Mouse (Mus musculus) urinary bladder, postnatal 36 days (tissue): ENCODE measurements at regions not wholly inside any gene's neighbourhood (a gene's known extent, or its start where the extent isn't known, plus 50 kb on each side); places are given as distances from the start of the nearest gene placed in this dataset.
A peak's percentile ranks its signal among the peaks of the same experiment; 100 is the strongest.
"Not testable (repeated sequence)": the region's sequence is repeated elsewhere in the genome, so short reads cannot be mapped to it uniquely, and the experiment has no call there.

Source experiments
- DNase-seq, 2 experiments: peaks; one replicate each; pipeline ENCODE4 v3.0.0; 2022; ENCODE audit warnings: low spot score in 2 of 2, mixed read lengths in 1 of 2

- no peak for DNase-seq
These were observed 129.4 kb downstream of the Zpld1 start for GRCm38 (mm10) chr16:55168433-55168832.

DNA sequence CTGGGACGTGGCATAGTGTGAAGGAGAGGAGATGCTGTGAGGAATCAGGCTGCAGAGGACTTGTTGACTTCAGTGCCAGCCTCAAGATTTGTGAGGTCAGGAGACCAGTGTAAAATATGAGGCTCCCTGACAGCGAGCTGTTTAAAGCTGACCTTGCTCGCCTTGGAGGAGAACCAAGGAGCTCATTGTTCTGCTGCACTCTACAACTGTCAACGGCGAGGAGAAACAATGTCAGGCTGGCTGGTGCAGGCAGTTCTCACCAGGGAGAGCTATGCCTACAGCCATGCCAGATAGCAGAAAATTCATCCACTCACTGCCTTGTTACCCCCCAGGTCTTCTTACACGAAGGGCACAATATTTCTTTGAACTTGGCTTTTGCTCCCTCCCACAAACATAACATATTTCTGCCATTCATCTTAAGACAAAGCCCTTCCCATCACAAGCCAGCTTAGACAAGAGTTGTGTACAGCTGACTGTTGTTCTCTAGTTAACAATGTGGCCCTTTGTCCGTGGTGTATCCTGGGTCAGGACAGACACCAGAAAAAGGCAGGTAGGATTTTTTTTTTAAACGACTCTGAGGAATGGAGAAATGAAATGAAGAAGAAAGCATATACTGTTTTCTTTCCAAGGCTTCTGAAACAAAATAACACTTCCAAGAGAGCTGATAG is 131.5 kb downstream of the Zpld1 start:
- DNase-seq = no peak

DNA sequence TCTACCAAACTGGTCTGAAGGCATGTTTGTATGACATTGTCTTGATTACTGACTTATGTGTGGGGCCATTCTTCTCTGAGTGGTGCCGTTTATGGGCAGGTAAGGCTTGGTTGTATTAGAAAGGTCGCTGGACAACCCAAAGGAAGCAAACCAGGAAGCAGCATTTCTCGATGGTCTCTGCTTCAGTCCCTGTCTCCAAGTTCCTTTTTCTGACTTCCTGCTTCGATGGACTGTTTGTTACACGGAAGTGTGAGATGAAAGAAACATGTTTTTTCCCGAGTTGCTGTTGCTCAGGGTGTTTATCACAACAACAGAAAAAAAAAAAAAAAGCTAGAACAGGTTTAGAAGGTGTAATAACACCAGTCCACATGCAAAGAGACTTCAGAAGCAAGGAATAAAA is 134.9 kb downstream of the Zpld1 start:
- DNase-seq = no peak

- DNase-seq = no peak
These were observed 146.1 kb downstream of the Zpld1 start for GRCm38 (mm10) chr16:55151726-55152125.

- DNase-seq = no peak
These were observed 155.2 kb downstream of the Zpld1 start for GRCm38 (mm10) chr16:55142431-55143173.

GRCm38 (mm10) chr16:55134961-55135360 is 162.8 kb downstream of the Zpld1 start:
- no peak for DNase-seq

- no peak for DNase-seq
These were observed 200.1 kb downstream of the Zpld1 start for GRCm38 (mm10) chr16:55097651-55098050.

DNA sequence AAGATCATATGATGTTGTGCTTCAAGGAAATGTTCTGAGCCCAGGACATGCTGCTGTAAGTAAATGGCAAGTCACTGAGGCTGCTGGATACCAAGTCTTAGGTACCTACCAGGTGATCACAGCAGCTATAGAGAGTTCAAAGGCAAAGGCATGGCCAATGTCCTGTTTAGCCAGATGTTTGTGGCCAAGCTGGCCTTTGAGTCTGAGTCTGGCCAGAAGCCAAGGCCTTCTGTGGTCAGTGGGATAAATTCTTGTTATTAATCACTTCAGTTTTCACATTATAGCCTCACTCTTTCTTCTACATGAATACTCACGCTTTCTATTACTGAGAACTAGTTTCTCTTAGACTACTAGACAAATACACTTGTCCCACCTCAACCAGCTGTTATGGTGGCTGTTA is 210.3 kb downstream of the Zpld1 start:
- DNase-seq = no peak

GRCm38 (mm10) chr16:55076172-55076571 is 221.6 kb downstream of the Zpld1 start:
- DNase-seq = no peak

DNA sequence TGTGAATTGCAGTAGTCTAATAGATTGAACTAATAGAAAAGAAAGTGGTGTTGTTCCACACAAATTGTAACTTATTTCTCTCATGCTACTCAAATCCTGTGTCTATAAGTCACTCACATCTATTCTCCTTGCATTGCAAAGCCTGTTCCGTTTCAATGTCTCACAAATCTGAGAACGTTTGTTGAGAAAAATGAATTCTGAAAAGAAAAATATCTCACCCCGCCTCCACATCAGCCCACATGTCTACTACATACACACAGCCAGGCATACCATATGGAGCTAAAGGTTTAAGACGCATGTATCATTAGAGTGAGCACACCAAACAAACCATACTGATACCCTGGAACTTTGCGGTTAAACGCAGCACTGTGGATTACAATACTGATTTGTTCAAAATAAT is 258.0 kb downstream of the Zpld1 start:
- DNase-seq = no peak

GRCm38 (mm10) chr16:55001661-55002289 is 296.0 kb downstream of the Zpld1 start:
- no peak for DNase-seq

GRCm38 (mm10) chr16:54991595-54992240 is 306.1 kb downstream of the Zpld1 start:
- DNase-seq = no peak

DNA sequence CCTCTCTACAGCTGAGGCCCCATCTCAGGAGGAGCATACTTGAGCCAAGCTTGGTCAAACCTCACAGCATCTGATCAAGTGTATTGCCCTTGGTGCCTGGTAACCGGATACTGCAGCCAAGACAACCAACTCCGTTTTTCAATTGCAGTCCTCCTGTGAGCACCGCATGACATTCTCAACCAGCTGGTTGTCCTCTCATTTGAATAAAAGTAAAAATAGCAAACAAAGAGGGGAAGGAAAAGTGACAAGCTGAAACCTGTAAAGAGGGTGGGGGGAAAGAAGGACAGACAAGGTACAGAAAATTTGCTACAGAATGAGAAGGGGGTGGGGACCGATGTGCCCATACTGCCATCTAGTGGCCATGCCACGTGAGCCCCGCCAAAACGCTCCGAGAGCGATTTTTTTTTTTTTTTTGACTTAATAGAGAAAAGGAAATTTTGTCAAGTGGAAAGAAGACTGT is 314.0 kb downstream of the Zpld1 start:
- DNase-seq = peak; percentile 14 to 24

GRCm38 (mm10) chr16:54970356-54970755 is 327.4 kb downstream of the Zpld1 start:
- no peak for DNase-seq

DNA sequence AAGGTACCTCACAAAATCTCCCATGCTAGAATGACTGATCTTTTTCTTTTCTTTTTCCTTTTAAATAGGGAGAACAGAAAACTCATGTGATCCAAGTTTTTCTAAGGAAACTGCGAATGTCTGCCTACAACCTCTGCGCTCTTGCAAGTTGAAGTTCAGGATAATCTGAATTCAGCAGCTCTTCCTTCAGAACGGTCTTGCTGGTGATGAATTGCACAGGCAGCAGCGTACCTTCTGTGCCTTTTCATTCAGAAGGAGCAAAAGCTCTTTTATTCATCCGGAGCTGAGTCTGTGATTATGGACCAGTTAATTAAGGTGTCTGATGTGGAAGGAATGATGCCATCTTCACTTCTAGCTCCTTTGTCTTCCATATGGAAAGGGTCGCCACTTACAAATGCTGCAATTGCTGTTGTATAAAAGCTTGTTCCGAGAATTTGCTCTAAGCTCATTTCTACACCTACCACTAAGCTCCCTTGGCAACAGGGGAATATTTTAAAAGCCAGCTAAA is 353.9 kb downstream of the Zpld1 start:
- no peak for DNase-seq

- DNase-seq = no peak
These were observed 369.5 kb downstream of the Zpld1 start for GRCm38 (mm10) chr16:54928259-54928658.

DNA sequence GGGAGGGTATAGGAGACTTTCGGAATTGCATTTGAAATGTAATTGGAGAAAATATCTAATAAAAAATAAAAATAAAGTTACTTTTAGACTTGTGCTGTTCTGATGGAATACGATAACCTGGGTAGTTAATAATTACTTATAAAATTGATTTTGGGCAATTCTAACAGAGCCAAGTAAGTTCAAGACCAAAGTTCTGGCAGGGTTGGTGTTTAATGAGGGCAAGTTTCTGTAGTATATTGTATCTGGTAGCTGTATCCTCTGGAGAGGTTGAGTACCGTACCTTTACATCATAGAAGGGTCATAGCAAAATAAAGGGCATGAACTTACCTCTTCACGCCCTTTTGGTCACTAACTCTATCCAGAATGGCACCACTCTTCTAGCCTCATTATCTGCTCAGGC is 394.9 kb downstream of the Zpld1 start:
- DNase-seq = no peak

GRCm38 (mm10) chr16:54901461-54901860 is 396.3 kb downstream of the Zpld1 start:
- DNase-seq = no peak

DNA sequence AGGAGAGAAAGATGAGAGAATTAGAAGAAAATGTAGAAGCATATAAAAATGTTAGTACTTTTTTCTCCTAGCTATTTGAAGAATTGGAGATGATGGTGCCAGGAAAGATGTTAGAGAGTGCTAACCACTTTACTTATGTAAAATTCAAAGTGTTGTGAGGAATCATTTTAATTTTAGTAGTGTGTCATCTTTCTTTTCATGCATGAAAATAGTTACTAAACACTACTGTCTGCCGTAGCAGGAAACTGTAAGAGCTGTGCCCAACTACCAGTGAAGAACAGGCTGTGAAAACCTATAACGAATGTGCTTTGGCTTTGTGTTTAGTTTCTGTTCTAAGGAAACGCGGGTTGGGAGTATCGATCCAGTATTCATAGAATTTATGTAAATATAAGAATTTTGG is 403.1 kb downstream of the Zpld1 start:
- no peak for DNase-seq

GRCm38 (mm10) chr16:54857369-54857768 is 440.4 kb downstream of the Zpld1 start:
- no peak for DNase-seq

DNA sequence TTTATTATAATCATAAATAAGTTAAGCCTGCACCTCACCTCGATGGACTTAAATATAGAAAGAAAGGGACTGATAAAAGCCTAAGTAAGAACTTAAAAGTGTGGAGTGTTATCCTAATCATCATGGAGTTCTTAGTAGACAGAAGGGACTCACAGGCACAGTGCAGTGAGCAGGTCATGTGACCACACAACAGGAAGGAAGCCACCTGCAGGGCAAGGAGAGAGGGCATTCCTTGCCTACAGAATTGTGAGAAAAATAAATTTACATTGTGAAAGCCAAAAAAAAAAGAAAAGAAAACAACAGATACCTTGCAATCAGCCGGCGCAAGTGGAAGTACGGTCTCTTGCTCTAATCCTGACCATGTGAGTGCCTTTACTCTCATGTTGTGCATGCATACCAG is 454.8 kb downstream of the Zpld1 start:
- not testable (repeated sequence) for DNase-seq
